Mouse (Mus musculus): ENCODE results near the gene Crhr1.

- no peak for TF ChIP-seq CTCF (IDR thresholded peaks at IDR 0.05; ENCODE audit: borderline replicate concordance, insufficient read depth, low read depth, low read length)
- no peak for TF ChIP-seq POLR2A (IDR thresholded peaks at IDR 0.05; ENCODE audit: borderline replicate concordance, insufficient read depth, low read length)
Measured at GRCm38 (mm10) chr11:104164257-104164656, 31.6 kb downstream of the Crhr1 start.

Data from cerebellum, adult 2 months (tissue).